Mouse (Mus musculus): Measurements from ENCODE around the gene Gm13691.
"Not testable (repeated sequence)": the region's sequence is repeated elsewhere in the genome, so short reads cannot be mapped to it uniquely, and the experiment has no call there.

GRCm38 (mm10) chr2:84037943-84038342 lies 47.6 kb downstream of the Gm13691 start:
- not testable (repeated sequence) for TF ChIP-seq CTCF (IDR thresholded peaks at IDR 0.05; ENCODE audit: extremely low read depth, insufficient read depth, insufficient read length, insufficient replicate concordance); POLR2A (IDR thresholded peaks at IDR 0.05; ENCODE audit: low read depth, low read length)
